Mouse (Mus musculus) embryonic facial prominence, embryonic 13.5 days (tissue): ENCODE data around the gene Chmp4b. TPM values are rescaled to one million over a fixed set of nuclear protein-coding genes. Genes with fewer than 3 reads are reported as not detected.

Experiments
- ATAC-seq: fragments of 200-750 bp; cut with Nextera tagmentation; 2 replicates; pipeline ENCODE4 v1.8.0; 2017; ENCODE audit warnings: low read depth; ENCODE audit not compliant: insufficient number of reproducible peaks, insufficient read depth, low FRiP score, low TSS enrichment
- H3K27ac ChIP-seq: fragments of 300-500 bp; sonication (generic); 2 replicates; pipeline ENCODE4 v1.5.1; 2015; ENCODE audit warnings: moderate library complexity, mild to moderate bottlenecking, inconsistent platforms
- H3K27me3 ChIP-seq: fragments of 300-500 bp; sonication (generic); 2 replicates; pipeline ENCODE4 v1.6.1; 2015; ENCODE audit warnings: mild to moderate bottlenecking, inconsistent platforms
- H3K36me3 ChIP-seq: fragments of 300-500 bp; sonication (generic); 2 replicates; pipeline ENCODE4 v1.6.1; 2015; ENCODE audit warnings: mild to moderate bottlenecking, inconsistent platforms
- H3K4me1 ChIP-seq: fragments of 300-500 bp; sonication (generic); 2 replicates; pipeline ENCODE4 v1.6.1; 2015; ENCODE audit warnings: inconsistent platforms
- H3K4me2 ChIP-seq: fragments of 300-500 bp; sonication (generic); 2 replicates; pipeline ENCODE4 v1.6.1; 2015; ENCODE audit warnings: moderate library complexity, mild to moderate bottlenecking, inconsistent platforms
- H3K4me3 ChIP-seq: fragments of 300-500 bp; sonication (generic); 2 replicates; pipeline ENCODE4 v1.5.1; 2015; ENCODE audit warnings: mild to moderate bottlenecking, inconsistent platforms
- H3K9ac ChIP-seq: fragments of 300-500 bp; sonication (generic); 2 replicates; pipeline ENCODE4 v1.6.1; 2015; ENCODE audit warnings: mild to moderate bottlenecking, inconsistent platforms
- H3K9me3 ChIP-seq: fragments of 300-500 bp; sonication (generic); 2 replicates; pipeline ENCODE4 v1.6.1; 2016; ENCODE audit warnings: inconsistent platforms
- WGBS: fragments of 180-500 bp; shearing (Covaris S2); methylation state at CpG from one replicate; pipeline ENCODE4 v1.1.7; 2015; ENCODE audit warnings: mixed read lengths; 5-methylcytosine and 5-hydroxymethylcytosine counted together
- polyA plus RNA-seq: library from polyadenylated mRNA; unstranded; fragments of >200 nt; fragmentation: Nextera tagmentation; extraction: Ambion mirVana; gene quantifications from 2 replicates; pipeline ENCODE4 v1.2.1, GENCODE M21; 2015

Chmp4b gene
- polyA plus RNA-seq, result 32.8 and 34.7 TPM in 2 replicates

- Histone ChIP-seq H3K9ac (no peak within 1 kb of the TSS), H3K27ac (peak within 1 kb of the TSS; percentile 63), H3K36me3 (peaks cover 4% of the 10 kb centered on the region; the same call in 1 of the 2 replicates), H3K4me2 (no peak within 1 kb of the TSS), H3K4me1 (no peaks in the 10 kb centered on the region), H3K9me3 (no peaks in the 10 kb centered on the region), H3K4me3 (no peak within 1 kb of the TSS), H3K27me3 (no peaks in the 10 kb centered on the region)
- ATAC-seq, result no peak
- 44% methylated on average over 8 of the region's 8 CpGs for WGBS
These were observed at the start of gene Chmp4b for GRCm38 (mm10) chr2:154651363-154651762. Gene Chmp4b (plus strand): TSS chr2:154651705.

GRCm38 (mm10) chr2:154603007-154603637, 48.4 kb upstream of the Chmp4b start:
- 0 out of 2 replicates have a peak overlapping the region, but pooled peaks have one; percentile 55 for H3K27ac ChIP-seq
- peak overlapping the region; percentile 77 for H3K4me3 ChIP-seq
- ATAC-seq, result no peak; the same call in 1 of the 2 replicates
- no peaks in the 10 kb centered on the region for H3K9me3 ChIP-seq
- 14% methylated on average over 22 of the region's 22 CpGs for WGBS
- H3K9ac ChIP-seq, result peak overlapping the region; percentile 88
- H3K27me3 ChIP-seq, result no peaks in the 10 kb centered on the region
- peak overlapping the region; percentile 80 for H3K4me2 ChIP-seq
- H3K4me1 ChIP-seq, result peaks cover 14% of the 10 kb centered on the region
- H3K36me3 ChIP-seq, result no peaks in the 10 kb centered on the region

GRCm38 (mm10) chr2:154603638-154604153, 47.8 kb upstream of the Chmp4b start, which contains the start of gene Pxmp4:
Gene Pxmp4 (minus strand): TSS chr2:154603708.
- Histone ChIP-seq H3K27me3 (no peaks in the 10 kb centered on the region), H3K27ac (0 out of 2 replicates have a peak within 1 kb of the TSS, but pooled peaks have one; percentile 55), H3K9me3 (no peaks in the 10 kb centered on the region), H3K4me1 (peaks cover 14% of the 10 kb centered on the region), H3K4me3 (peak within 1 kb of the TSS; percentile 77), H3K36me3 (no peaks in the 10 kb centered on the region), H3K4me2 (peak within 1 kb of the TSS; percentile 80), H3K9ac (peak within 1 kb of the TSS; percentile 88)
- WGBS, result under 1% methylated on average over 13 of the region's 13 CpGs
- peak; percentile 100 for ATAC-seq

- no peaks in the 10 kb centered on the region for H3K36me3 ChIP-seq
- peaks cover 14% of the 10 kb centered on the region for H3K4me1 ChIP-seq
- 0 out of 2 replicates have a peak overlapping the region, but pooled peaks have one; percentile 33 for H3K9ac ChIP-seq
- no peak overlapping the region for H3K27ac ChIP-seq
- peak overlapping the region; percentile 77 for H3K4me3 ChIP-seq
- H3K9me3 ChIP-seq, result no peaks in the 10 kb centered on the region
- peak overlapping the region; percentile 80 for H3K4me2 ChIP-seq
- no peak for ATAC-seq
- WGBS, result 36% methylated on average over 7 of the region's 7 CpGs
- H3K27me3 ChIP-seq, result no peaks in the 10 kb centered on the region
These were observed 47.3 kb upstream of the Chmp4b start for GRCm38 (mm10) chr2:154604156-154604555.

- Histone ChIP-seq H3K4me1 (peaks cover 14% of the 10 kb centered on the region), H3K9me3 (no peaks in the 10 kb centered on the region), H3K4me2 (no peak overlapping the region), H3K27me3 (no peaks in the 10 kb centered on the region), H3K27ac (no peak overlapping the region), H3K4me3 (no peak overlapping the region), H3K36me3 (no peaks in the 10 kb centered on the region), H3K9ac (no peak overlapping the region)
- ATAC-seq, result no peak
- WGBS, result 83% methylated on average over 1 of the region's 1 CpGs
These were observed 44.5 kb upstream of the Chmp4b start for GRCm38 (mm10) chr2:154606965-154607364.

GRCm38 (mm10) chr2:154609050-154609767, 42.3 kb upstream of the Chmp4b start:
- Histone ChIP-seq H3K4me2 (no peak overlapping the region), H3K4me3 (no peak overlapping the region), H3K9me3 (no peaks in the 10 kb centered on the region), H3K27ac (no peak overlapping the region), H3K4me1 (peaks cover 14% of the 10 kb centered on the region), H3K36me3 (no peaks in the 10 kb centered on the region), H3K27me3 (no peaks in the 10 kb centered on the region), H3K9ac (no peak overlapping the region)
- 55% methylated on average over 10 of the region's 10 CpGs for WGBS
- ATAC-seq, result no peak

- H3K4me3 ChIP-seq, result peak within 1 kb of the TSS; percentile 58
- WGBS, result under 1% methylated on average over 96 of the region's 98 CpGs
- H3K27ac ChIP-seq, result peak within 1 kb of the TSS; percentile 98
- H3K4me2 ChIP-seq, result peak within 1 kb of the TSS; percentile 61
- H3K36me3 ChIP-seq, result 0 out of 2 replicates have a peak, but pooled peaks cover 3% of the 10 kb centered on the region
- H3K9ac ChIP-seq, result peak within 1 kb of the TSS; percentile 79
- H3K27me3 ChIP-seq, result no peaks in the 10 kb centered on the region
- ATAC-seq, result peak; percentile 90
- H3K4me1 ChIP-seq, result peaks cover 14% of the 10 kb centered on the region; the same call in 1 of the 2 replicates
- H3K9me3 ChIP-seq, result no peaks in the 10 kb centered on the region
These were observed 38.1 kb upstream of the Chmp4b start, which contains the start of the genes Zfp341 and 4930519P11Rik for GRCm38 (mm10) chr2:154613118-154614115. Gene Zfp341 (plus strand): TSS chr2:154613297. Gene 4930519P11Rik (minus strand): TSS chr2:154613437.

- no peak for ATAC-seq
- Histone ChIP-seq H3K9ac (no peak overlapping the region), H3K27me3 (no peaks in the 10 kb centered on the region), H3K9me3 (no peaks in the 10 kb centered on the region), H3K4me3 (no peak overlapping the region), H3K4me2 (no peak overlapping the region), H3K4me1 (peaks cover 14% of the 10 kb centered on the region; the same call in 1 of the 2 replicates), H3K36me3 (0 out of 2 replicates have a peak, but pooled peaks cover 3% of the 10 kb centered on the region), H3K27ac (no peak overlapping the region)
- WGBS, result 72% methylated on average over 19 of the region's 19 CpGs
These were observed 36.5 kb upstream of the Chmp4b start for GRCm38 (mm10) chr2:154614841-154615576.

- Histone ChIP-seq H3K9me3 (no peaks in the 10 kb centered on the region), H3K4me1 (peaks cover 14% of the 10 kb centered on the region; the same call in 1 of the 2 replicates), H3K9ac (no peak overlapping the region), H3K27me3 (no peaks in the 10 kb centered on the region), H3K4me2 (no peak overlapping the region), H3K27ac (no peak overlapping the region), H3K4me3 (no peak overlapping the region), H3K36me3 (0 out of 2 replicates have a peak, but pooled peaks cover 3% of the 10 kb centered on the region)
- no peak for ATAC-seq
- WGBS, result 90% methylated on average over 5 of the region's 5 CpGs
These were observed 35.8 kb upstream of the Chmp4b start for GRCm38 (mm10) chr2:154615674-154616073.

GRCm38 (mm10) chr2:154617061-154617460, 34.4 kb upstream of the Chmp4b start:
- Histone ChIP-seq H3K27me3 (no peaks in the 10 kb centered on the region), H3K36me3 (0 out of 2 replicates have a peak, but pooled peaks cover 3% of the 10 kb centered on the region), H3K4me2 (no peak overlapping the region), H3K9me3 (no peaks in the 10 kb centered on the region), H3K27ac (no peak overlapping the region), H3K4me1 (peaks cover 13% of the 10 kb centered on the region; the same call in 1 of the 2 replicates), H3K4me3 (no peak overlapping the region), H3K9ac (no peak overlapping the region)
- WGBS, result 88% methylated on average over 3 of the region's 3 CpGs
- no peak for ATAC-seq
